ENCODE assay signal across 8 mouse cellular contexts in the genomic region with DNA sequence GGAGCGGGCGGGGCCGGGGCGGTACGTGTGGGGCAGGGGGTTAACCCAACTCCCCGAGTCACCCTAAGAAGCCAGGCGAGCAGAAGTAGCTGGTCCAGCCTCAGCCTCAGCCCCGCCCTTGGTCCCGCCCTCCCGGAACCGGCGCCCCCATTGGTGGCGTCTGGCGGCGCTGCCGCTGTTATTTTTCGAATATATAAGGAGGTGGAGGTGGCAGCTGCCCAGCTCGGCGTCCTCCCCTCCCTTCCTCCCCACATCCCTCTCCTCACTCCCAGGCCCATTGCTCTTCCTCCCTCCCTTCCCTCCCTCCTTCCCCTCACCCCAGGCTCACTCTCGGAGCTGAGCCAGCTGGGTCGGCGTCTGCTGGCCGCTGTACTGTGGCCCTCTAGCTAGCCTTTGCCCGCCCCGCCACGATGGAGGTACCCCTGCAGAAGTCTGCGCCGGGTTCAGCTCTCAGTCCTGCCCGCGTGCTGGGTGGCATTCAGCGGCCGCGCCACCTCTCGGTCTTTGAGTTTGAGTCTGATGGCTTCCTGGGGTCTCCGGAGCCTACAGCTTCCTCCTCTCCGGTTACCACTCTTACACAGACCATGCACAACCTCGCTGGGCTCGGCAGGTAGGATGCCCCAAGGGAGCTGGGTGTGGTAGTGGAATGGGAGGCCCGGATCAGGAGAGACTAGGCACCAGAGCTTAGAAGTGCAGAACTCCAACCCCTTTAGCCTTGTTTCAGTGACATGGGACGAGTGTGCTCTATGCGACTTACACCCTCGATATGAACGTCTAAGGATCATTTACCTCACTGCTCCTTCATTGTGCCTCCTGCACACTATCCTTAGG. TPM values are rescaled to one million over a fixed set of nuclear protein-coding genes. Genes with fewer than 3 reads are reported as not detected.
DNase-seq lines count a peak whose midpoint lies in the region; ATAC-seq and TF ChIP-seq lines count a peak whose summit lies in the region.

A gene (plus strand): TSS at position 179 of the 831 bp plus-strand sequence.
A gene (minus strand): TSS at position 512 of the 831 bp plus-strand sequence.

- peak within 1 kb of the TSS; percentile 98 for H3ac ChIP-seq in C2C12 (ENCODE audit: control insufficient read depth, insufficient read length, low read depth)

- H3K27ac ChIP-seq in embryonic facial prominence, embryonic 13.5 days: peak within 1 kb of the TSS; percentile 55
- H3K27ac ChIP-seq in heart, adult 2 months: peak within 1 kb of the TSS; percentile 70
- peak within 1 kb of the TSS; percentile 76; the same call in 1 of the 2 replicates for H3K27ac ChIP-seq in kidney, adult 2 months (ENCODE audit: insufficient read depth, low read depth, low read length)
- H3K27ac ChIP-seq in midbrain, postnatal 0 days (ENCODE audit: low read depth, low read length): no peak within 1 kb of the TSS; the same call in 1 of the 2 replicates

- peak within 1 kb of the TSS; percentile 75 for H3K4me2 ChIP-seq in embryonic facial prominence, embryonic 13.5 days
- H3K4me2 ChIP-seq in midbrain, postnatal 0 days (ENCODE audit: low read depth, low read length, poor library complexity, severe bottlenecking): peak within 1 kb of the TSS; percentile 62

- TF ChIP-seq EP300 in heart, adult 2 months (IDR thresholded peaks at IDR 0.05; ENCODE audit: insufficient read depth, low read depth, low read length): 0 out of 2 replicates have a peak, but pooled peaks have one; percentile 38

- 1% methylated on average over 43 of the region's 43 CpGs for WGBS in embryonic facial prominence, embryonic 13.5 days
- 2% methylated on average over 43 of the region's 43 CpGs for WGBS in heart, adult 2 months
- WGBS in kidney, adult 2 months: under 1% methylated on average over 42 of the region's 43 CpGs
- WGBS in midbrain, postnatal 0 days: 1% methylated on average over 39 of the region's 43 CpGs

- H3K27me3 ChIP-seq in C2C12 (ENCODE audit: control insufficient read depth, insufficient read depth, insufficient read length): no peaks in the 10 kb centered on the region
- no peaks in the 10 kb centered on the region for H3K27me3 ChIP-seq in embryonic facial prominence, embryonic 13.5 days
- H3K27me3 ChIP-seq in heart, adult 2 months (ENCODE audit: control insufficient read depth, insufficient read depth, low read length): no peaks in the 10 kb centered on the region
- no peaks in the 10 kb centered on the region for H3K27me3 ChIP-seq in kidney, adult 2 months (replicated peaks; ENCODE audit: control insufficient read depth, insufficient read depth, low read length)
- H3K27me3 ChIP-seq in midbrain, postnatal 0 days (ENCODE audit: insufficient read depth, low read length): no peaks in the 10 kb centered on the region

- peak; percentile 87 for ATAC-seq in embryonic facial prominence, embryonic 13.5 days (ENCODE audit: insufficient number of reproducible peaks, insufficient read depth, low FRiP score, low TSS enrichment, low read depth)
- ATAC-seq in midbrain, postnatal 0 days (ENCODE audit: low FRiP score): peak; percentile 87

- DNase-seq in adrenal gland, postnatal 36 days: peak; percentile 88 to 93
- DNase-seq in heart, adult 2 months: peak; percentile 89 to 91
- DNase-seq in kidney, adult 2 months: peak; percentile 92
- peak; percentile 98 for DNase-seq in liver
- peak; percentile 84 for DNase-seq in midbrain, postnatal 0 days (ENCODE audit: low spot score)
- DNase-seq in spleen, postnatal 36 days (ENCODE audit: low spot score in 2 of 2): peak; percentile 88 to 89

- no peaks in the 10 kb centered on the region for H3K9me3 ChIP-seq in embryonic facial prominence, embryonic 13.5 days
- H3K9me3 ChIP-seq in midbrain, postnatal 0 days (ENCODE audit: low read length): no peaks in the 10 kb centered on the region

- H3K4me3 ChIP-seq in C2C12 (ENCODE audit: insufficient read depth, poor library complexity, severe bottlenecking): peak within 1 kb of the TSS; percentile 86
- H3K4me3 ChIP-seq in embryonic facial prominence, embryonic 13.5 days: peak within 1 kb of the TSS; percentile 61
- H3K4me3 ChIP-seq in heart, adult 2 months: peak within 1 kb of the TSS; percentile 63
- peak within 1 kb of the TSS; percentile 71 for H3K4me3 ChIP-seq in kidney, adult 2 months (ENCODE audit: insufficient read depth, low read depth, low read length)
- H3K4me3 ChIP-seq in midbrain, postnatal 0 days (ENCODE audit: low read depth, low read length): peak within 1 kb of the TSS; percentile 48

- TF ChIP-seq CTCF in C2C12 (IDR thresholded peaks at IDR 0.05; ENCODE audit: control insufficient read depth, insufficient read depth, insufficient read length): no peak
- TF ChIP-seq CTCF in heart, adult 2 months (IDR thresholded peaks at IDR 0.05): peak; percentile 58
- TF ChIP-seq CTCF in kidney, adult 2 months (conservative IDR thresholded peaks at IDR 0.05; ENCODE audit: insufficient read depth, insufficient read length, low read depth, low read length): 0 out of 2 replicates have a peak, but pooled peaks have one; percentile 18
- peak; percentile 48 for TF ChIP-seq CTCF in midbrain, postnatal 0 days (IDR thresholded peaks at IDR 0.05)

- intact Hi-C loops in heart, adult 2 months (cut with DNase I): loop anchor here (10.0 kb wide), 1 partner anchor 168 kb away; a partner anchor contains a TSS

- peaks cover 40% of the 10 kb centered on the region for H3K36me3 ChIP-seq in C2C12 (ENCODE audit: control insufficient read depth, insufficient read depth)
- H3K36me3 ChIP-seq in embryonic facial prominence, embryonic 13.5 days: peaks cover 23% of the 10 kb centered on the region
- H3K36me3 ChIP-seq in heart, adult 2 months (ENCODE audit: control insufficient read depth, insufficient read depth, low read length): no peaks in the 10 kb centered on the region
- no peaks in the 10 kb centered on the region; the same call in 1 of the 2 replicates for H3K36me3 ChIP-seq in kidney, adult 2 months (ENCODE audit: control insufficient read depth, insufficient read depth, low read length)
- peaks cover 2% of the 10 kb centered on the region; the same call in 1 of the 2 replicates for H3K36me3 ChIP-seq in midbrain, postnatal 0 days (ENCODE audit: insufficient read depth, low read length)

- TF ChIP-seq POLR2A in heart, adult 2 months (IDR thresholded peaks at IDR 0.05; ENCODE audit: insufficient read depth, low read depth, low read length): peak; percentile 62; the same call in 1 of the 2 replicates
- TF ChIP-seq POLR2A in kidney, adult 2 months (IDR thresholded peaks at IDR 0.05; ENCODE audit: low read depth, low read length): no peak

- peaks cover 44% of the 10 kb centered on the region for H3K79me2 ChIP-seq in C2C12 (ENCODE audit: control insufficient read depth, insufficient read depth)
- no peaks in the 10 kb centered on the region for H3K79me2 ChIP-seq in heart, adult 2 months (replicated peaks; ENCODE audit: control insufficient read depth, insufficient read depth, low read length)

- peaks cover 25% of the 10 kb centered on the region for H3K79me3 ChIP-seq in C2C12 (ENCODE audit: low read depth)

- peak within 1 kb of the TSS; percentile 80 for H3K9ac ChIP-seq in embryonic facial prominence, embryonic 13.5 days
- peak within 1 kb of the TSS; percentile 70 for H3K9ac ChIP-seq in heart, adult 2 months (ENCODE audit: low read depth, low read length)
- H3K9ac ChIP-seq in midbrain, postnatal 0 days (replicated peaks; ENCODE audit: low read length, poor library complexity, severe bottlenecking): peak within 1 kb of the TSS; percentile 48

- peaks cover 45% of the 10 kb centered on the region for H3K4me1 ChIP-seq in embryonic facial prominence, embryonic 13.5 days
- peaks cover 5% of the 10 kb centered on the region for H3K4me1 ChIP-seq in heart, adult 2 months (ENCODE audit: control insufficient read depth, insufficient read depth, low read length)
- peaks cover 7% of the 10 kb centered on the region; the same call in 1 of the 2 replicates for H3K4me1 ChIP-seq in kidney, adult 2 months (ENCODE audit: control insufficient read depth, insufficient read depth, low read length)
- peaks cover 8% of the 10 kb centered on the region; the same call in 1 of the 2 replicates for H3K4me1 ChIP-seq in midbrain, postnatal 0 days (ENCODE audit: insufficient read depth, low read length)

TF ChIP-seq in C2C12, 6 proteins besides CTCF, POLR2A, EP300 and RAD21:
- peak; percentile 19 for TF ChIP-seq MAX (IDR thresholded peaks at IDR 0.05)
- no peak for TF ChIP-seq CEBPB (IDR thresholded peaks at IDR 0.05; ENCODE audit: low read depth)
TF ChIP-seq in C2C12: peak in this region for 1.

RNA-seq across cellular contexts. Expression of the first gene that starts in this region (rescaled TPM):
- 73.8 TPM for polyA plus RNA-seq in C2C12 (2012; fragmentation: generic; extraction: Trizol)
- total RNA-seq in adrenal gland, postnatal 36 days (2021): 1 to 10 TPM; 5.5 to 5.7 TPM
- polyA plus RNA-seq in embryonic facial prominence, embryonic 13.5 days (2015; fragmentation: Nextera tagmentation; extraction: Ambion mirVana): 53.8 and 57.5 TPM in 2 replicates
- 10 to 100 TPM in 1 of 2 experiments, 1 to 10 TPM in 1; 4.3 to 10.3 TPM for total RNA-seq in heart, adult 2 months (2021)
- 9.8 and 12.5 TPM in 2 replicates for polyA plus RNA-seq in heart, adult 2 months (2012; rRNA removed)
- 12.9 TPM in 2 replicates for polyA plus RNA-seq in kidney, adult 2 months (2012; rRNA removed)
- total RNA-seq in midbrain, postnatal 0 days (2014; rRNA removed): 10.0 and 13.1 TPM in 2 replicates
- polyA plus RNA-seq in midbrain, postnatal 0 days (2015; fragmentation: Nextera tagmentation; extraction: Ambion mirVana): 14.0 and 15.1 TPM in 2 replicates

RNA-seq across cellular contexts. Expression of the second gene that starts in this region (rescaled TPM):
- polyA plus RNA-seq in C2C12 (2012; fragmentation: generic; extraction: Trizol): 7.6 TPM
- total RNA-seq in adrenal gland, postnatal 36 days (2021): 1 to 10 TPM; 4.9 to 6.1 TPM
- 4.4 and 5.1 TPM in 2 replicates for polyA plus RNA-seq in embryonic facial prominence, embryonic 13.5 days (2015; fragmentation: Nextera tagmentation; extraction: Ambion mirVana)
- total RNA-seq in heart, adult 2 months (2021): 1 to 10 TPM; 4.4 to 5.2 TPM
- 3.3 and 4.0 TPM in 2 replicates for polyA plus RNA-seq in heart, adult 2 months (2012; rRNA removed)
- polyA plus RNA-seq in kidney, adult 2 months (2012; rRNA removed): 4.6 and 5.2 TPM in 2 replicates
- total RNA-seq in midbrain, postnatal 0 days (2014; rRNA removed): 19.3 and 27.5 TPM in 2 replicates
- polyA plus RNA-seq in midbrain, postnatal 0 days (2015; fragmentation: Nextera tagmentation; extraction: Ambion mirVana): 9.5 and 10.2 TPM in 2 replicates
